8 mouse cellular contexts compared by ENCODE assay signal in genomic region chr10:81193991-81194774, GRCm38 (mm10). TPM values are rescaled to one million over a fixed set of nuclear protein-coding genes. Genes with fewer than 3 reads are reported as not detected.
DNase-seq lines count a peak whose midpoint lies in the region; ATAC-seq lines count a peak whose summit lies in the region.

No protein-coding gene starts in this region.

- no peak for DNase-seq in midbrain, embryonic 10.5 days (ENCODE audit: low spot score)
- no peak for DNase-seq in midbrain, embryonic 11.5 days (ENCODE audit: low spot score, missing footprints)
- DNase-seq in cerebellum, postnatal 10 days, result peak; percentile 63 to 75
- no peak for DNase-seq in liver, embryonic 13.5 days
- DNase-seq in layer of hippocampus, adult 11-12 months (ENCODE audit: low spot score), result no peak
- no peak for DNase-seq in urinary bladder, postnatal 25 days (ENCODE audit: low spot score)

- H3K4me2 ChIP-seq in midbrain, embryonic 11.5 days, result no peak overlapping the region
- peak overlapping the region; percentile 86 for H3K4me2 ChIP-seq in heart, embryonic 14.5 days (ENCODE audit: low read length)
- H3K4me2 ChIP-seq in liver, embryonic 13.5 days, result peak overlapping the region; percentile 32
- H3K4me2 ChIP-seq in stomach, embryonic 14.5 days (replicated peaks; ENCODE audit: low read depth, low read length), result peak overlapping the region; percentile 29

- no peak for ATAC-seq in midbrain, embryonic 11.5 days (ENCODE audit: low FRiP score)
- peak; percentile 61 for ATAC-seq in heart, embryonic 14.5 days (ENCODE audit: insufficient number of reproducible peaks, insufficient read depth, low FRiP score, low read depth)
- no peak for ATAC-seq in liver, embryonic 13.5 days (ENCODE audit: low read depth)
- no peak for ATAC-seq in stomach, embryonic 14.5 days (ENCODE audit: insufficient number of reproducible peaks, insufficient read depth, low FRiP score, low read depth)

- peaks cover 22% of the 10 kb centered on the region for H3K36me3 ChIP-seq in midbrain, embryonic 10.5 days
- H3K36me3 ChIP-seq in midbrain, embryonic 11.5 days (ENCODE audit: control insufficient read depth, insufficient read depth, low read length), result no peaks in the 10 kb centered on the region
- peaks cover 24% of the 10 kb centered on the region for H3K36me3 ChIP-seq in heart, embryonic 14.5 days (ENCODE audit: control insufficient read depth, insufficient read depth, low read length)
- H3K36me3 ChIP-seq in liver, embryonic 13.5 days, result peaks cover 15% of the 10 kb centered on the region
- peaks cover 11% of the 10 kb centered on the region; the same call in 1 of the 2 replicates for H3K36me3 ChIP-seq in stomach, embryonic 14.5 days (ENCODE audit: control insufficient read depth, insufficient read depth, low read length)

- peaks cover 39% of the 10 kb centered on the region for H3K4me1 ChIP-seq in midbrain, embryonic 10.5 days
- peaks cover 15% of the 10 kb centered on the region for H3K4me1 ChIP-seq in midbrain, embryonic 11.5 days (ENCODE audit: control insufficient read depth, insufficient read depth, low read length)
- H3K4me1 ChIP-seq in heart, embryonic 14.5 days (ENCODE audit: control insufficient read depth in 2 of 2, insufficient read depth in 2 of 2, low read length in 2 of 2), result peaks cover 19 to 40% of the 10 kb centered on the region in 2 experiments
- peaks cover 57% of the 10 kb centered on the region for H3K4me1 ChIP-seq in liver, embryonic 13.5 days (replicated peaks)
- H3K4me1 ChIP-seq in stomach, embryonic 14.5 days (ENCODE audit: control insufficient read depth, insufficient read depth, low read length), result peaks cover 9% of the 10 kb centered on the region

- 20% methylated on average over 37 of the region's 37 CpGs for WGBS in midbrain, embryonic 10.5 days
- 18% methylated on average over 37 of the region's 37 CpGs for WGBS in midbrain, embryonic 11.5 days
- WGBS in heart, embryonic 14.5 days, result 8% methylated on average over 37 of the region's 37 CpGs
- 10% methylated on average over 37 of the region's 37 CpGs for WGBS in liver, embryonic 13.5 days (ENCODE audit: insufficient replicate concordance)
- WGBS in stomach, embryonic 14.5 days, result 12% methylated on average over 37 of the region's 37 CpGs

- peak overlapping the region; percentile 15; the same call in 1 of the 2 replicates for H3K4me3 ChIP-seq in midbrain, embryonic 10.5 days
- no peak overlapping the region for H3K4me3 ChIP-seq in midbrain, embryonic 11.5 days (ENCODE audit: low read depth, low read length)
- H3K4me3 ChIP-seq in heart, embryonic 14.5 days (ENCODE audit: control insufficient read depth in 1 of 2, insufficient read depth in 1 of 2, low read depth in 1 of 2, low read length in 2 of 2), result peak overlapping the region; percentile 59 to 64
- H3K4me3 ChIP-seq in liver, embryonic 13.5 days (replicated peaks), result 0 out of 2 replicates have a peak overlapping the region, but pooled peaks have one; percentile 0
- H3K4me3 ChIP-seq in stomach, embryonic 14.5 days (ENCODE audit: low read depth, low read length), result peak overlapping the region; percentile 5; the same call in 1 of the 2 replicates

- peaks cover 56% of the 10 kb centered on the region for H3K27me3 ChIP-seq in midbrain, embryonic 10.5 days (ENCODE audit: low read depth, poor library complexity, severe bottlenecking)
- peaks cover 21% of the 10 kb centered on the region for H3K27me3 ChIP-seq in midbrain, embryonic 11.5 days (ENCODE audit: control insufficient read depth, insufficient read depth, low read length)
- peaks cover 6% of the 10 kb centered on the region; the same call in 1 of the 2 replicates for H3K27me3 ChIP-seq in heart, embryonic 14.5 days (ENCODE audit: control insufficient read depth, insufficient read depth, low read length)
- peaks cover 57% of the 10 kb centered on the region for H3K27me3 ChIP-seq in liver, embryonic 13.5 days
- H3K27me3 ChIP-seq in stomach, embryonic 14.5 days (ENCODE audit: control insufficient read depth, insufficient read depth, low read length), result peaks cover 9% of the 10 kb centered on the region; the same call in 1 of the 2 replicates

- no peak overlapping the region for H3K27ac ChIP-seq in midbrain, embryonic 10.5 days (replicated peaks)
- no peak overlapping the region for H3K27ac ChIP-seq in midbrain, embryonic 11.5 days (ENCODE audit: low read depth, low read length)
- peak overlapping the region; percentile 100 for H3K27ac ChIP-seq in heart, embryonic 14.5 days (replicated peaks in 1 of 2; ENCODE audit: control insufficient read depth in 1 of 2, insufficient read depth in 1 of 2, low read depth in 2 of 2, low read length in 2 of 2)
- H3K27ac ChIP-seq in liver, embryonic 13.5 days, result no peak overlapping the region
- H3K27ac ChIP-seq in stomach, embryonic 14.5 days (ENCODE audit: low read length), result peak overlapping the region; percentile 67

- no peak overlapping the region for H3K9ac ChIP-seq in midbrain, embryonic 11.5 days (ENCODE audit: low read length)
- peak overlapping the region; percentile 99 for H3K9ac ChIP-seq in heart, embryonic 14.5 days (ENCODE audit: low read length)
- peak overlapping the region; percentile 33; the same call in 1 of the 2 replicates for H3K9ac ChIP-seq in liver, embryonic 13.5 days
- 0 out of 2 replicates have a peak overlapping the region, but pooled peaks have one; percentile 30 for H3K9ac ChIP-seq in stomach, embryonic 14.5 days (replicated peaks; ENCODE audit: low read depth, low read length)

- H3K9me3 ChIP-seq in midbrain, embryonic 10.5 days (replicated peaks), result no peaks in the 10 kb centered on the region
- no peaks in the 10 kb centered on the region for H3K9me3 ChIP-seq in midbrain, embryonic 11.5 days (ENCODE audit: control insufficient read depth, low read length)
- H3K9me3 ChIP-seq in heart, embryonic 14.5 days (ENCODE audit: control insufficient read depth, low read length), result no peaks in the 10 kb centered on the region
- no peaks in the 10 kb centered on the region for H3K9me3 ChIP-seq in liver, embryonic 13.5 days (replicated peaks)
- no peaks in the 10 kb centered on the region for H3K9me3 ChIP-seq in stomach, embryonic 14.5 days (ENCODE audit: control insufficient read depth, low read depth, low read length)

RNA-seq across cellular contexts. Expression of gene Nmrk2, which starts 7.7 kb away (rescaled TPM):
- not detected in 2 replicates for polyA plus RNA-seq in midbrain, embryonic 10.5 days (2016; fragmentation: Nextera tagmentation; extraction: Ambion mirVana)
- polyA plus RNA-seq in midbrain, embryonic 11.5 days (2014; fragmentation: Nextera tagmentation; extraction: Ambion mirVana), result not detected in 2 replicates
- polyA plus RNA-seq in heart, embryonic 14.5 days (2014; fragmentation: Nextera tagmentation; extraction: Ambion mirVana), result 7.4 and 8.3 TPM in 2 replicates
- not detected in 2 replicates for polyA plus RNA-seq in liver, embryonic 13.5 days (2015; fragmentation: Nextera tagmentation; extraction: Ambion mirVana)
- 0.14 and 0.35 TPM in 2 replicates for polyA plus RNA-seq in stomach, embryonic 14.5 days (2014; fragmentation: Nextera tagmentation; extraction: Ambion mirVana)

RNA-seq across cellular contexts. Expression of gene 4930442H23Rik, which starts 10.5 kb away (rescaled TPM):
- 0.09 TPM in 1 of 2 replicates, not detected in the other for polyA plus RNA-seq in midbrain, embryonic 10.5 days (2016; fragmentation: Nextera tagmentation; extraction: Ambion mirVana)
- not detected in 2 replicates for polyA plus RNA-seq in midbrain, embryonic 11.5 days (2014; fragmentation: Nextera tagmentation; extraction: Ambion mirVana)
- polyA plus RNA-seq in heart, embryonic 14.5 days (2014; fragmentation: Nextera tagmentation; extraction: Ambion mirVana), result not detected in 2 replicates
- 0.08 TPM in 1 of 2 replicates, not detected in the other for polyA plus RNA-seq in liver, embryonic 13.5 days (2015; fragmentation: Nextera tagmentation; extraction: Ambion mirVana)
- not detected in 2 replicates for polyA plus RNA-seq in stomach, embryonic 14.5 days (2014; fragmentation: Nextera tagmentation; extraction: Ambion mirVana)

RNA-seq across cellular contexts. Expression of gene Dapk3, which starts 11.4 kb away (rescaled TPM):
- polyA plus RNA-seq in midbrain, embryonic 10.5 days (2016; fragmentation: Nextera tagmentation; extraction: Ambion mirVana), result 52.7 and 53.3 TPM in 2 replicates
- 49.7 and 50.6 TPM in 2 replicates for polyA plus RNA-seq in midbrain, embryonic 11.5 days (2014; fragmentation: Nextera tagmentation; extraction: Ambion mirVana)
- 41.5 and 51.0 TPM in 2 replicates for polyA plus RNA-seq in heart, embryonic 14.5 days (2014; fragmentation: Nextera tagmentation; extraction: Ambion mirVana)
- 19.3 and 20.9 TPM in 2 replicates for polyA plus RNA-seq in liver, embryonic 13.5 days (2015; fragmentation: Nextera tagmentation; extraction: Ambion mirVana)
- 48.9 and 58.7 TPM in 2 replicates for polyA plus RNA-seq in stomach, embryonic 14.5 days (2014; fragmentation: Nextera tagmentation; extraction: Ambion mirVana)

RNA-seq across cellular contexts. Expression of gene Eef2, which starts 17.8 kb away (rescaled TPM):
- 528 and 571 TPM in 2 replicates for polyA plus RNA-seq in midbrain, embryonic 10.5 days (2016; fragmentation: Nextera tagmentation; extraction: Ambion mirVana)
- 398 and 422 TPM in 2 replicates for polyA plus RNA-seq in midbrain, embryonic 11.5 days (2014; fragmentation: Nextera tagmentation; extraction: Ambion mirVana)
- 331 and 337 TPM in 2 replicates for polyA plus RNA-seq in heart, embryonic 14.5 days (2014; fragmentation: Nextera tagmentation; extraction: Ambion mirVana)
- 369 and 384 TPM in 2 replicates for polyA plus RNA-seq in liver, embryonic 13.5 days (2015; fragmentation: Nextera tagmentation; extraction: Ambion mirVana)
- polyA plus RNA-seq in stomach, embryonic 14.5 days (2014; fragmentation: Nextera tagmentation; extraction: Ambion mirVana), result 416 and 434 TPM in 2 replicates

RNA-seq across cellular contexts. Expression of gene Pias4, which starts 26.5 kb away (rescaled TPM):
- 61.4 and 68.5 TPM in 2 replicates for polyA plus RNA-seq in midbrain, embryonic 10.5 days (2016; fragmentation: Nextera tagmentation; extraction: Ambion mirVana)
- 42.1 and 46.5 TPM in 2 replicates for polyA plus RNA-seq in midbrain, embryonic 11.5 days (2014; fragmentation: Nextera tagmentation; extraction: Ambion mirVana)
- polyA plus RNA-seq in heart, embryonic 14.5 days (2014; fragmentation: Nextera tagmentation; extraction: Ambion mirVana), result 33.5 and 34.0 TPM in 2 replicates
- 23.5 and 23.8 TPM in 2 replicates for polyA plus RNA-seq in liver, embryonic 13.5 days (2015; fragmentation: Nextera tagmentation; extraction: Ambion mirVana)
- polyA plus RNA-seq in stomach, embryonic 14.5 days (2014; fragmentation: Nextera tagmentation; extraction: Ambion mirVana), result 32.7 and 40.9 TPM in 2 replicates

Comparison
In these comparisons a context has a peak if more than half of its experiments do, and no peak if none do; other contexts are left out.
1. DNase-seq: peak in cerebellum, postnatal 10 days (2 of 2); none in midbrain, embryonic 10.5 days (single experiment), midbrain, embryonic 11.5 days (single experiment), liver, embryonic 13.5 days (single experiment), layer of hippocampus, adult 11-12 months (single experiment) and urinary bladder, postnatal 25 days (single experiment).
2. H3K27ac ChIP-seq: peak in heart, embryonic 14.5 days (2 of 2) and stomach, embryonic 14.5 days (single experiment); none in midbrain, embryonic 10.5 days (single experiment), midbrain, embryonic 11.5 days (single experiment) and liver, embryonic 13.5 days (single experiment).